Mouse (Mus musculus) urinary bladder, adult 2 months (tissue): ENCODE measurements around the gene Olfr108. TPM values are rescaled to one million over a fixed set of nuclear protein-coding genes. Genes with fewer than 3 reads are reported as not detected.

Experiments
- DNase-seq: peaks from one replicate; pipeline ENCODE4 v3.0.0; 2022; ENCODE audit warnings: low spot score
- polyA plus RNA-seq: library from polyadenylated mRNA; depleted of rRNA; stranded (reverse); fragments of >200 nt; gene quantifications from 2 replicates; pipeline ENCODE4 v1.2.3, GENCODE M21; 2012; rRNA removed

Gene Olfr108
- not detected in 2 replicates for polyA plus RNA-seq

- no peak for DNase-seq
Measured at GRCm38 (mm10) chr17:37445180-37445579, at the start of gene Olfr108. Olfr108 (plus strand) TSS chr17:37445480.

- DNase-seq, result no peak
Measured at GRCm38 (mm10) chr17:37398926-37399325, 46.4 kb upstream of the Olfr108 start, which contains the start of gene Olfr107. Olfr107 (plus strand) TSS chr17:37399226.

- no peak for DNase-seq
Measured at GRCm38 (mm10) chr17:37413380-37413779, 31.9 kb upstream of the Olfr108 start.

GRCm38 (mm10) chr17:37458616-37459015, 13.3 kb downstream of the Olfr108 start, which contains the start of gene Olfr109:
Olfr109 (plus strand) TSS chr17:37458916.
- no peak for DNase-seq

- no peak for DNase-seq
Measured at GRCm38 (mm10) chr17:37483452-37483851, 38.2 kb downstream of the Olfr108 start, which contains the start of gene H2-M2. H2-M2 (minus strand) TSS chr17:37483552.

- DNase-seq, result no peak
Measured at GRCm38 (mm10) chr17:37491930-37492518, 46.7 kb downstream of the Olfr108 start, which contains the start of gene Olfr110. Olfr110 (plus strand) TSS chr17:37492468.

Other genes with a start within 250 kb of the Olfr108 start
- gene Olfr94, start 244.5 kb upstream of the Olfr108 start, polyA plus RNA-seq, result not detected in 2 replicates
- gene Olfr95, start 232.4 kb upstream of the Olfr108 start, polyA plus RNA-seq, result not detected in 2 replicates
- gene Olfr96, start 225.3 kb upstream of the Olfr108 start, polyA plus RNA-seq, result not detected in 2 replicates
- not detected in 2 replicates for gene Olfr97, start 208.2 kb upstream of the Olfr108 start, polyA plus RNA-seq
- not detected in 2 replicates for gene Olfr98, start 181.7 kb upstream of the Olfr108 start, polyA plus RNA-seq
- 12.3 and 13.0 TPM in 2 replicates for gene H2-M3, start 175.3 kb upstream of the Olfr108 start, polyA plus RNA-seq
- not detected in 2 replicates for gene Olfr99, start 162.0 kb upstream of the Olfr108 start, polyA plus RNA-seq
- not detected in 2 replicates for gene Olfr101, start 141.2 kb upstream of the Olfr108 start, polyA plus RNA-seq
- gene Olfr102, start 128.4 kb upstream of the Olfr108 start, polyA plus RNA-seq, result not detected in 2 replicates
- gene Olfr103, start 105.8 kb upstream of the Olfr108 start, polyA plus RNA-seq, result not detected in 2 replicates
- gene Olfr104-ps, start 85.9 kb upstream of the Olfr108 start, polyA plus RNA-seq, result not detected in 2 replicates
- gene Olfr105-ps, start 66.4 kb upstream of the Olfr108 start, polyA plus RNA-seq, result not detected in 2 replicates
- not detected in 2 replicates for gene Olfr106-ps, start 55.1 kb upstream of the Olfr108 start, polyA plus RNA-seq
- gene Olfr107, start 46.3 kb upstream of the Olfr108 start, polyA plus RNA-seq, result not detected in 2 replicates
- gene Olfr109, start 13.4 kb downstream of the Olfr108 start, polyA plus RNA-seq, result not detected in 2 replicates
- gene H2-M2, start 38.1 kb downstream of the Olfr108 start, polyA plus RNA-seq, result 0.35 and 0.47 TPM in 2 replicates
- gene Olfr110, start 47.0 kb downstream of the Olfr108 start, polyA plus RNA-seq, result not detected in 2 replicates
- gene Olfr111, start 62.5 kb downstream of the Olfr108 start, polyA plus RNA-seq, result 0.03 and 0.04 TPM in 2 replicates
- gene Olfr112, start 124.0 kb downstream of the Olfr108 start, polyA plus RNA-seq, result not detected in 2 replicates
- gene Olfr113, start 132.2 kb downstream of the Olfr108 start, polyA plus RNA-seq, result not detected in 2 replicates
- not detected in 2 replicates for gene Olfr114, start 147.3 kb downstream of the Olfr108 start, polyA plus RNA-seq
- not detected in 2 replicates for gene Olfr115, start 181.6 kb downstream of the Olfr108 start, polyA plus RNA-seq
- gene Olfr116, start 181.7 kb downstream of the Olfr108 start, polyA plus RNA-seq, result not detected in 2 replicates
- not detected in 2 replicates for gene Olfr117, start 218.3 kb downstream of the Olfr108 start, polyA plus RNA-seq
- not detected in 2 replicates for gene Olfr118, start 221.5 kb downstream of the Olfr108 start, polyA plus RNA-seq